Mouse (Mus musculus) frontal cortex, postnatal 14 days (tissue): ENCODE results near the gene Prkce.

Experiments used
- DNase-seq, 2 experiments: peaks; one replicate each; pipeline ENCODE4 v3.0.0; 2022; ENCODE audit warnings: low spot score in 2 of 2

Prkce gene

DNA sequence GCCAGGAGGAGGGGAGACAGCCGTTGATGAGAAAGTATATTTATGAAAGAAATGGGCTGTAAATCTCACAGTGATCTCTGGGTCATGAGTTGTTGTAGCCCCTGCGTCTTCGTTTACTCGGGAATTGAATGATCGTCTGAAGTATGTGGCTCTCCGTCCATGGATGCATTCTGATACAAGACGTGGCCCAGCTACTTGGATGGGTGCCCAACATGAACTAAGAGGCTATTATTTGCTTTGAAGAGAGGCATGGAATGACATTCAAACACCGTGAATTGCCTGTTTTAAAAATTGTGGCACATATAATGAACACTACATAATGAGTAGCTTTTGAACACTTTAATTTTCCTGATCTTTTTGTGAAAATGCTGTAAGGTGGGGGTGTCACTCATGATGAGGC lies 93.5 kb downstream of the Prkce start:
- DNase-seq: no peak

DNA sequence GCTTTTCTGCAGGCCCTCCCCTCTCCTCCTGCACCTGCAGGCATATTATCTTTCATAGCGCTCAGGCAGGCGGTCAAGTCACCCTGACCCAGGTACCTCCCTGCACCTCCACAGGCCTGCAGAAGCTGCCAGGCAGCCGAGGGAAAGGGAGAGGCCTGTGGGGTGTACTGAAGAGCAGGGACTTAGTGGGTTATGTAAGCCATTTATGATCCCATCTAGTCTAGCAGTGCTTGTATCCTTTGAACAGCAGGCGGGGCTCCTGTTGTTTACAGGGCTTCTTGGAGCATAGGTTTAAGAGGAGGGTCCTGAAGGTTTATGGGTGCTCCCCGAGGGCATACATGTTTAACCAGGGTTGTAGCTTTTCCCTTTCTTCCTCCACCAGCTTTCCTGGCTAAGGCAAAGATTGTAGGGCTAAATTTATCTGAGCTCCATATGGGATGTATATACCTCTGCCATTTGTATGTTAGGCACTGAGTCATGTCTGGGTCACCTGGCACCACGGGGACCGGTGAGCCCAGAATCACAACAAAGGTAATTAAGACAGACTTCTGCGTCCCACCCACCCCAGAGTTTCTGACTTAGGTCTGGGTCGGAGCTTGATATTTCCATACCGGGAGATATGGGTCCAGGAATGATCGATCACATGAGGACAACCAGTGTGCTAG lies 96.5 kb downstream of the Prkce start:
- DNase-seq: no peak

DNA sequence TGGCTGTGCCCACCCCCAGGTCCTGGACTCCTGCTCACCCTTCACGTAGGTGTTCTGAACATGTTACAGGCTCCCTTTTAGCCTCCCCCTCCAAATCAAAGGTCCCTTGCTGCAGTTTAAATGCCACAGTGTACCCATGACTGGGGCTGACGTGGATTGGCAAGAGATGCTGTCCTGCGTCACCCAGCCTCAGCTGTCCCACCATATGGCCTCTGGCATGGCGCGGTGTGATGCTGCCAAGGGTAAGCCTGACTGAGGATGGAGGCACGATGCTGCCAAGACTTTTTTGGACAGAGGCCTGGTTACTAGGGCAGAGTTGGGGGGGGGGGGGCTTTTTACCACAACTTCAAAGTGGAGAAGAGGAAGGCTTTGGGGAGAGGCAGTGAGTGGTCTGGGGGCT lies 98.5 kb downstream of the Prkce start:
- DNase-seq: peak in 1 of 2 experiments; percentile 47

DNA sequence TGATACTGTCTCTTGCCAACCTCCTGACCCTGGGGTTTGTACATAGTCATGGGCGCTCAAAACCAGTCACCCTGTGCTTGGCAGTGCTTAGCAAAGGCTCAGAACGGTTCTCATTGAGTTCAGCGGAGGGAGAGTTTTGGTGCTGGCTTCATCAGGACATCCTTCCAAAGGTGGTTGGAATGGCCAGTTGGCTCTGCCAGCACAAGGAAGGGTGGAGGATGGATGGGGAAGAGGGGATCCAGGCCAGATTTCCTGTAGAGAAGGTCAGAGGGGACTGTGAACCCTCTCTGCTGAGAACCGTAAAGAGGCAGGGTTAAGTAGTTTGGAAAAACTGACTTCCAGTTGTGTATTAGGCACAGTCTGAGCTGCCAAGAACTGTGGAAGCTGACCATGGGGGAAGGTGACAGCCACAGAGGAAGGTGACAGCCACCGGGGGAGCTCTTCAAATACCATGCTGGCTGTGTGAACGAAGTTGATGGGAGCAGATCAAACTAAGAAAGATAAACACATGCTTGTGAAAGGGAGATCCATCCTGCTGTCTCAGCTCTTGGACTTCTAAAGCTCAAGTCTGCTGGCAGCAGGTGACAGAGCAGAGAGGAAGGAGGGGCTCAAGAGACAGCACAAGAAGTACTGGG lies 99.7 kb downstream of the Prkce start:
- DNase-seq: no peak

DNA sequence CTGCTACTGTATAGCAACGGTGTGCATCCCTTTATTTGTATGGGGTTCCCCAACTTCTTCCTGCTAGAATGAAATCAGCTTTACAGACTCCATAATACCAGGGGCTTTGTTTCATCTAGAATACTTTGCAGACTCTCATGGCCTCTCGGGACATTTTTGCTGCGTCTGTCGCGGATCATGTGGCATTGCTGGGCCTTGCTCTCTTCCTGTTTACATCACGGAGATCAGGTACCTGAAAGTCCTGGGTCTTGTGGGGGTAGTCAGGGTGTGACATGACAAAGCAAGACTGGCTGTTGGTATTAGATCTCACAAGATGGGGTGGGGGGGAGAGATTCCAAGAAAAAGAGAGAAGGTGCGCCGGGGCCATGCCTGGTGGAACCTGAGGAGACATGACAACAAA lies 102.1 kb downstream of the Prkce start:
- no peak for DNase-seq

DNA sequence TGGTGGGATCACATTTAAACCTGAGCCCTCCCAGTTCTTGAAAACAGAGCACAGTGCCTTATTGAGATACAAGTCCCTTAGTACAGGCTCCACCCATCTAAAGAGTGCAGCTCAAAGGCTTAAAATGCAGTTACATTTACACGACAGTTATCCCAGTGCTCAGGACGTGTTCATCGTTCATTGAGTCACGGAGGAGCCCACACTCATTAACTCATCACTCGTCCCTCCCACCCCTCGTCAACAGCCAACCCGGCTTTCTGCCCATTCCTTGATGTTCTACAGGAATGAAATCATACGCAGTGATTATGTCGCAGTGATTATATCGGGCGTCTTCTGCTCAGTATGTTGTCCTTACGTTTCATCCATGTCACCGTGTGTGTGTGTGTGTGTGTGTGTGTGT lies 102.9 kb downstream of the Prkce start:
- DNase-seq: no peak

DNA sequence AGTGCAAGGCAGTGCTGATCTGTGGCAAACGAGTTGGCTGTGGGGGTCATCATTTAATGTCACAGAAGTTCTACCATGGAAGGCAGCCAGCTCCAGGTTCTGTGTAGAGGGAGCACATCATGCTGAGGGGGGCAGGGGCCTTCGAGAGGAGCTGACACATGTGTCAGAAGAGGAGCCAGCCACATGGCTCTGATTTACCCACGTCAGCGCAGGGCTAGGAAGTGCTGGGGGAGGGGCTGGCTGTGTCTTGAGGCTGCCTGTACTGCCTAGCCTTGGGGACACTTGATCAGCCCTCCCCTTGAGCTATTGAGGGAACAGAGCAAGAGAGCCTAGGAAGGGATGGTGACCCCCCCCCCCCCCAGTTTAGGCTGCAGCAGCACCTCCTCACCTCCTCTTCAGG lies 103.7 kb downstream of the Prkce start:
- DNase-seq: no peak

DNA sequence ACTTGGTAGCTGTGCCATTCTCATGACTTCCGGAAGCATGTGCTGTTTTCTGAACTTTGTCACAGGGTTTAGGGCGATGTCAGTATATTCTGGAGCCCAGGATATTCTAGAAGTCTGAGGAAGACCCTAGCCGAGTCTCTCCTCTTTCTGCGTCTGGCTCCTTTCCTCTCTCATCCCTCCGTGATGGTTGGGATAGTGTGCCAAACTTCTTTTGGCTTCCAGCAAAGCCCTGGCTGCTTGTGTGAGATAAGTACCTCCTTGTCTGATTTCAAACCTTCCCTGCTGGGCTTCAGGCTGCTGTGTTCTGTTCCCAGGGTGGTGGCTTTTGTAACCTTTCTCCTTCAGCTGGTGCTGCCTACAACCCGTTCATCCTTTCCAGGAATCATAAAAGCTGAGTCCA lies 105.4 kb downstream of the Prkce start:
- DNase-seq: no peak

DNA sequence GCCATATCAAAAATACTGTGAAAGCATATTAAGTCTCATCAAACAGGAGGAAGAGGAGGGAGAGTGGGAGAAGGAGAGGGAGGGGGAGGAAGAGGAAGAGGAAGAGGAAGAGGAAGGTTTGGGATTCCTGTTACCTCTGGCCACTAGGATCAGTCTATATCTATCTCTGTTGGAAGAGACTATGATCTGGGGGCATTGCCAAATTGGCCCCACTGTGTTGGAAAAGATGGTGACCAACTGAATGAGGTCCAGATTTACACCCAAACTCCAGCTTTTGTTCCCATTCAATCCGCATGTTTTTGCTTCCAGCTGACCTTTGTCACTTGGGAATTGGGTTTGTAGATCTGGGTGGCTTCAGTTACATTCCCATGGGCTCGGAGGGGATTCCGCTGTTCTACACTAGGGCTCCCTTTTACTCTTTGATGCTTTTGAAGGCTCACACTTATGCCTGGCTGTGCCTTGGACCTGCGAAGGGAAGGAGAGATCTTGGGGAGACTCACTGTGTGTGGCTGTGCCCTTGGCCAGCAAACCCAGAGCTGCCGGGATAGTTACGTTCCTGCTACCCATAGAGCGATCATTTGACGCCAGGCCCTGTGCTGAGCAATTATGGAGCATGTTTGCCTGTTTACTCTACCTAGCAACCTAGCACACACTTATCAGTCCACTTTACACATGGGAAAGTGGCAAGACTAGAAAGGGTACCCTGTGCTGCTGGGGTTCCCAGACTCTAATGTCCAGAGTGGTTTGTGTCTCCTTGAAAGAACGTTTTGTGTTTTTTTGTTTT lies 106.2 kb downstream of the Prkce start:
- DNase-seq: no peak

DNA sequence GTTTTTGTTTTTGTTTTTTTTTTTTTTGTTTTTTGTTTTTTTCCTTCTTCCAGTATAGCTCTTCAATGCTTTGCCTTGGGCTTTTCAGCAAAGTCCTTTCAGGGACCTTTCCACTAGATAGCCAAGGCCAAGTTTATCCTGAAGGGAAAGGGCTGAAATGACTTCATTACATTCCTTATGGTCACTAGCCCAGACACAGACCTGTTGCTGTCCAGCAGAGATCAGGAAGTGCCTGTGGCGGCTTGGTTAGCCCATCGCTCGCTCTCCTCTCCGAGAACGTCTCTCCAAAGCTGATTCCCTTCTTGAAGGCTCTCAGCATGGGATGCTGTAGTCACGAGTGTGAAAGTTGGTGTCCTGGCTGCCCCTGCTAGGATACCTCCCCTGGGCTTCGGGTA lies 106.8 kb downstream of the Prkce start:
- no peak for DNase-seq

DNA sequence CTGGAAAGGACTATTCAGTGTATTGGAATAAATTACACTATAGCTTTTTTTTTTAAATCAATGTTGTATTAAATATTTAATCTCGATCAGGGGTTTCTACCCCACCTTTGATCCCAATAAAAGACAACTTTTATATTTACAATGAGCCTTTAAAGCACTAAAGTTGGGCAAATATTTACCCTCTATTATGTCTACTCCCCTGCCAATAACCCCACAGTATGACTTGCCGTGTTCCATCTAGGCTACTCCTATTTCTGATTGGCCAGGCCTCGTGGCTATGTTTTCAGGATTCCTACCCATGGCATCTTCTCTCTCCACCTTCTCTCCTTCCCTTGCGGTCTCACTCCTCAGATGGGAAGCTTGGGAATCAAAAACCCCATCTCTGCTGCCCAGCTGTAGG lies 108.8 kb downstream of the Prkce start:
- DNase-seq: no peak

DNA sequence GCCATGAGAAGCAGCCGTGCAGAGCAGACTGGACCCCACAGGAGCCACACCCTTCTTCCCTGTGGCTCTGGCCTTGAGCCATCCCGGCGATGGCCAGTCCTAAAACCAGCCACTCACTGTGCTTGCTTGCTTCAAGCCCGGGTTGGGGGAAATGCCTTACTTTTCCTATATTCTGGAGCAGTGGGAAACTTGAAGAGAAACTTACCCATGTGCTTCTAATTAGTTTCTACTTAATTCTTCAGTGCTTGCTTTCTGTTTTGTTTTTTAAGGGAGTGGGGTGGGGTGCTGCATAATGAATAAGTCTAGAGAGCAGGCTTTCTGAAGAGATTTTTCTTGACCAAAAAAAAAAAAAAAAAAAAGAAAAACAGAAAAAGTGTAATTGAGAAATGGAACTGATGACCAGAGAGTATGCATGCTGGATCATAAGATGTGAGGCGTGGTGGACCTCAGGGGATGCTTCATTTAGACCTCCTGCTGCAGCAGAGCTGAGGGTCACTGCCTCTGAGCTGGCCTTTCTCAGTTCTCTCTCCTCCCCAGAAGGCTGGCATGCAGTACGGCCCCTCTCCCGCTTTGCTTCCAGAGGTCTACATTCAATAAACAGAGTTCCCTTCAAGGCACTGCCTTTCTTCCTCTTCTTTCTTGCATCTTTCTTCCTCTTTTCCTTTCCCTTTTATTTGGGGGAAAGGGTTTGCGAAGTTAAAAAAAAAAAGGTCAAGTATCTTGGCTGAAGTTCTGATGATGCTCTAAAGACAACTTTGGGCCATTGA lies 109.6 kb downstream of the Prkce start:
- DNase-seq: no peak

DNA sequence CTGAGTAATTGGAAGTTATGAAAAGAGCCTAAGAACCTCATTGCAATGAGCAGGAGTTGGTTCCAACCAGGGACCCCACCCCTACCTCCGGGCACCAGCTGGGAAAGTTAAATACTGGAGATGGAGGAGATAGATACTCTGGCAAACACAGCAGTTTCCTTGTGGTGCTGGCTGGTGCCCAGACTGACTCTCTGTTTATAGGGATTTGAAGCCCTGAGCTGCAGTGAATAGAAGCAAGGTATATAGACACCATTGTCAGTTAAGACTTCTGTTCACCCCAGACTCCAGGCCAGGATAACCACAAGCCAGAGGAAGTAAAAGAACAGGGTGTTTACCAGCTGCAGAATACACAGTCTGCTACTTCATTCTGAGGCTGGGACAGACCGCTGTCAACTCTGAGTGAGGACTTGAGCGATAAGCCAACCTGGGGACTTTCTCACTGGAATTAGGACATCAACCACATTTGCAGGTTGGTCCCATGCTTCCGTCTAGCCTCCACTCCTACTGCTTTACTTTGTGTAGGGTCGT lies 110.5 kb downstream of the Prkce start:
- no peak for DNase-seq

DNA sequence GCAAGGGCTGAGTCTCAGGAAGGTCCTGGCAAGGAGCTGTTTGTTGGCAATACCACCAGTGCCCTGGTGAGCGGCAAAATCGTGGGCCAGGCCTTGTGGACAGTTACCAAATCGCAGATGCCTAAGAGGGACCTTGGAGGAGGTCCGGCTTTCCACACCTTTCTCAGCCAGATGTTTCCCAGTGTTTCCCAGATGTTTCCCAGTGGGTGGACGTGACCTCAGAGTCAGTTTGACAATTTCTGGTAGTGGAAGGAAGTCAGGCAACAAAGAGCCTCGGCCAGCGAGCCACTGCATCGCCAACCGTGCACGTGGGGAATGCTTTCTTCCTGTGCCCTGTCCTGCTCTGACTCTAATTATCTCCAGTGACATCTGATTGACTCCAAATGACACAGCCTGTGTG lies 112.2 kb downstream of the Prkce start:
- no peak for DNase-seq

DNA sequence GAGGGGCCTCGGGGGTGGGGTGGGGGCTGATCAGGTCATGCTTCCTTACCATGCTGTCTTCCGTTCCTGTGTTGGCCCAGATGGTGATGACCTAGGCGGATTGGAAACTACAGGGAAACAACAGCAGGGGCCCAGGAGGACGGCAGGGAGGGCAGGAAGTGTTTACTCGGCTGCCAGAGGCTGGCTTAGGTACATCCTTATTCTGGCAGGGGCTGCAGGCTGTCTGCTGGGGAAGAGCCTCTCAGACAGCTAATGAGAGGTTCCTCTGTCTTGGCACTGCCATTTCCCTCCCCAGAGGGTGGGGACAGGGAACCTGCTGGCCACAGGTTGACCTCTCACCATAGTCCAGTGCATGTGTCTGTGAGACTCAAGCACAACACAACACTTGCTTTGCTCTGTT lies 116.2 kb downstream of the Prkce start:
- DNase-seq: no peak

DNA sequence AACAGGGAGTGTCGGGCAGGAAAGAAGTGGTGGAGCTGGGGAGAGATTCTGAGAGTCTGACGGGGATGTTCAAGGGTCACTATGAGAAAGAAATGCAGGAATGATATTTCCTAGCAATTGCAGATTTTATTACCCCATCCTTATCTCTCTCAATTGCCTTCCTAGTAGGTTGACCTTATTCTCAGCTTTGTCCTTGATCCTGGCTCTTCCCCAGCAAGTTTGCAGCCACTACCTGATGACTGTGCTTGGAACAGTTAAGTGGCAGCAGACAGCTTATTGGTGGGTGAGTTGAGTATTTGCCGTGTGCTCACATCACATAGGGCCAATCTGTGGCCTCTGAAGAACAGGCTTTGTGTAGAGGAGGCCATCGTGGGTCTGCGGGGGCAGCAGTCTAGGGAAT lies 117.5 kb downstream of the Prkce start:
- DNase-seq: no peak

DNA sequence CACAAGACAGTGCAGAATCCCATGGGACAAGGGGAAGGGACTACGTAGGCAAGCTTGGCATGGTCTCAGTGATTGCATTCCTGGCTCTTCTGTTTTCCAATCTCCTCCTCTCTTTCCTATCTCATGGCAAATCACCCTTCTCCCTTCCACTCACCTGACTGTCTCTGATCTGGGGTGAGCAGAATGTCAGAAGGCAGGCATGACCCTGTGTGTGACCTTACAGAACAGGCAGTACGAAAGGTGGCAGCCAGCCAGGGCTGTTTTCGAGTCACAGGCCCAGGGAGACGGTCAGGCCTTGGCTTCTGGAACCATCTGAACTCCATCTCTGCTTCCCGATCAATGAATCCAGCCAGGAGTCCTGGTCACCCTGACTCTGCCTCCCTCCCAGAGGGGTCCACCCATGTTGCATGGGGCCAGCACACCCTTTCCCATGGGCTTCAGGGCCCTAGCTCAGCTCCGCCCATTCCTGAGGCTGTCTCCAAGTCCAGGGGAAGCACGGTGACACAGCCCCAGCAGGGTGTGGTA lies 119.2 kb downstream of the Prkce start:
- DNase-seq: no peak

DNA sequence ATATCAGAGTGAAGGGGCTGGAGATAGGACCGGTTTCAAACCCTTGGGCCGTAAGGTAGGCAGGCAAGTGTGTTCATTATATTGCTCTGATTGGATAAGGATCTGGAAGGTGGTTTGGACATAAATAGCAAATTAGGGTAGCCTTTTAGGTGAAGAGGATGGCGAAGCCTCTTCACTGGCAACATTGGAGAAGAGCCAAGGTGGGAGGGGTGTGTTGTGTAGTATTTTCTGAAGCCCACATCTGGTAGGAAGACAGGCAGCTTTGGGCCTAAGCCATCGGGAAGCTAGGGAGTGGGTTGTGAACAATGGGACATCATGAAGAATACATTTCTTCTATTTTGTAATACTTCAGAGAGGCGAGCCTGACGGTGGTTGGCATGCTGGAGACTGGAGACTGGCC lies 125.1 kb downstream of the Prkce start:
- DNase-seq: no peak

DNA sequence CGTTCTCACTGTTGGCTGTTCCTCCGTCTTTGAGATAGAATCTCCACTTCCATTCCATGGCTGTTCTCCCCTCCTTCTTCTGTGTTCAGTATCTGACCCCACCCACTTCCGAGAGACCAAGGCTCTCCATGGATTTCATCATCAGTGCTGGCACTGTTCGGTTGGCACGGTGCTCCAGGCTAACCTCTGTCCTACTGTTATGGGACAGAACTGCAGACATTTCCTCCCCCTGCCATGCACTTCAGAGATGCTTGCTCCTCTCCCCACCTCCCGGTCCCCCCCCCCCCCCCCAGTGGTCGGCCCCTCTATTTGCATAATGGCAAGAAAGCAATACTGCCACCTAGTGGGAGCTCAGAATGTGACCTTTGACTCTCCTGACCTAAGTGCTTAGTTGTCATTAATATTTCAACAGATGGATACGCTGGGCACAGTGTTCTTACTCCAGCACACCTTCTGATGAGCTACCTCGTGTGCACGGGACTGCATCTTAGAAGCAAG lies 125.7 kb downstream of the Prkce start:
- DNase-seq: no peak

DNA sequence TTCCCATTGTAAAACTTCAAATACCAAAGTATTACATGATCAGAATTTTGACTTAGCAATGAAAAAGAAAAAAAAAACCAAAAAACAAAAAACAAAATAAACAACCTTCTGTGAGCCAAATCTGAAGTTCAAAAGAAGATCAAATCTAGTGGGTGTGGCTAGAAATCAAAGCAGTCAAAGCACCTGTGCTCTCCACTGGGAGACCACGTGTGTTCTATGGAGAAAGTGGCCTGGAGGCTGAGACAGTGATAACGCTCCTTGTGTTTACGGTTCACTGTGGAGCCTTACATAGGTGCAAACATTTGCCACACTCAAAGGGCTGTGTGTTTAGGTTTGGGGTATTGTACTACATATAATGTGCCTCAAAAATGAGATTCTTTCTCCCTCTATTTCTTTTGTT lies 132.0 kb downstream of the Prkce start:
- no peak for DNase-seq

DNA sequence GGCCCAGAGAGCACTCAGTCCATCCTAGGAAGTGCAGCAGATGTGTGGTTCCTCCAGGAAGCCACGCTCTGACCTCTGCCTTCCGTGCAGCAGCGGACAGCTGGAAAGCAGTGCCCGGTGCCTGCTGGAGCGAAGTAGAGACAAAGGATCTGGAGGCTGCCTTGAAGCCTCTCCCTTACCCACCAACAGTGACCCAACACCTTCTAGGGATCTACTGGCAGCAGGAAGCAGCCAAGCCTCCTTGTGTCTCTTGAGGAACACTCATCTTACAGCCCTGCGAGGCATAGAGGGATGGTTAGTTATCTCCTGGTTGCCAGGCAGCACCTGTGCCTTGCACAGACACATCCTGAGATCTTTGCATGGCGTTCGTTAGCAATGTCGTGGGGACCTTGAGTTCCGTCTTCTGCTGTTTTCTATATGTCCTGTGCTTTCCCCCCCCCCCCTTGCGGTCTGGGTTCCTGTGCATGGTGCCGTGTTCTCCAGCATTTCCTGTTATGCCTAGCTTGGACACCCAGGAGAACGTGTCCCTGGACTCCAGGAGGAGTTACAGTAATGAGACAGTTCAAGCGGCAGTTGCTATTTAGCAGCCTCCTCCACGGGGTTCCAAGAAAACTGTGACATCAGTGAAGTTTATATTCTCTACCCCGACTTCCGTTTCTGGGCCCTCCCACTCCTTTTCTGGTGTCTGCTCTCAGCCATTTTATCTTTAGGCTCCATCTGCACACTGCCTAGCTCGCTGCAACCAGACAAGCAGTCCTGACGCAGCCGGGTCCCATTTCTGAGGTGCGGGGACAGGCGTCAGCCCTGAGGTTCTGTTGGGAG lies 133.4 kb downstream of the Prkce start:
- peak; percentile 54 to 63 for DNase-seq
